Mouse (Mus musculus): ENCODE data around the gene Tmed1.

- TF ChIP-seq CTCF (IDR thresholded peaks at IDR 0.05; ENCODE audit: low read depth, low read length): no peak
- TF ChIP-seq POLR2A (IDR thresholded peaks at IDR 0.05; ENCODE audit: extremely low read depth, insufficient read depth, low read length): no peak
Measured at GRCm38 (mm10) chr9:21536501-21536900, 26.4 kb upstream of the Tmed1 start.

All from liver, adult 2 months (tissue).